Mouse (Mus musculus) heart, embryonic 16.5 days (tissue): ENCODE measurements at regions not wholly inside any gene's neighbourhood (a gene's known extent, or its start where the extent isn't known, plus 50 kb on each side); places are given as distances from the start of the nearest gene placed in this dataset.

Experiments used
- ATAC-seq: fragments of 200-750 bp; cut with Nextera tagmentation; replicated peaks from 2 replicates; pipeline ENCODE4 v1.8.0; 2017; ENCODE audit warnings: moderate number of reproducible peaks; ENCODE audit not compliant: insufficient read depth, low FRiP score; ENCODE audit errors: extremely low read depth
- H3K27ac ChIP-seq: fragments of 300-500 bp; sonication (generic); 2 replicates; pipeline ENCODE4 v1.5.1; 2014; ENCODE audit warnings: mild to moderate bottlenecking, low read length, control low read depth, moderate library complexity
- H3K27me3 ChIP-seq: fragments of 300-500 bp; sonication (generic); 2 replicates; pipeline ENCODE4 v1.6.1; 2014; ENCODE audit warnings: low read length, mixed read lengths; ENCODE audit not compliant: control insufficient read depth, insufficient read depth
- H3K36me3 ChIP-seq: fragments of 300-500 bp; sonication (generic); 2 replicates; pipeline ENCODE4 v1.6.1; 2014; ENCODE audit not compliant: control insufficient read depth, insufficient read depth
- H3K4me1 ChIP-seq: fragments of 300-500 bp; sonication (generic); 2 replicates; pipeline ENCODE4 v1.6.1; 2014; ENCODE audit warnings: low read length, mixed read lengths; ENCODE audit not compliant: control insufficient read depth, insufficient read depth
- H3K4me2 ChIP-seq: fragments of 300-500 bp; sonication (generic); 2 replicates; pipeline ENCODE4 v1.6.1; 2014; ENCODE audit warnings: low read depth, mild to moderate bottlenecking, control low read depth, low read length
- H3K4me3 ChIP-seq: fragments of 300-500 bp; sonication (generic); 2 replicates; pipeline ENCODE4 v1.5.1; 2014; ENCODE audit warnings: mild to moderate bottlenecking, control low read depth, low read length
- H3K9ac ChIP-seq: fragments of 300-500 bp; sonication (generic); 2 replicates; pipeline ENCODE4 v1.6.1; 2014; ENCODE audit warnings: low read length, control low read depth
- H3K9me3 ChIP-seq: fragments of 300-500 bp; sonication (generic); replicated peaks from 2 replicates; pipeline ENCODE4 v1.6.1; 2016; ENCODE audit warnings: low read length; ENCODE audit not compliant: control insufficient read depth
- WGBS: fragments of 180-500 bp; shearing (Covaris S2); extraction: QIAGEN DNeasy Blood & Tissue Kit; methylation state at CpG from one replicate; pipeline ENCODE4 v1.1.7; 2014; 5-methylcytosine and 5-hydroxymethylcytosine counted together

- Histone ChIP-seq H3K4me3 (no peak overlapping the region), H3K36me3 (no peaks in the 10 kb centered on the region), H3K4me2 (no peak overlapping the region), H3K4me1 (no peaks in the 10 kb centered on the region), H3K27ac (no peak overlapping the region), H3K27me3 (no peaks in the 10 kb centered on the region), H3K9ac (no peak overlapping the region), H3K9me3 (no peaks in the 10 kb centered on the region)
- 53% methylated on average over 8 of the region's 8 CpGs for WGBS
- no peak for ATAC-seq
These were observed 138.4 kb upstream of the D7Ertd443e start for GRCm38 (mm10) chr7:134523897-134524296.

DNA sequence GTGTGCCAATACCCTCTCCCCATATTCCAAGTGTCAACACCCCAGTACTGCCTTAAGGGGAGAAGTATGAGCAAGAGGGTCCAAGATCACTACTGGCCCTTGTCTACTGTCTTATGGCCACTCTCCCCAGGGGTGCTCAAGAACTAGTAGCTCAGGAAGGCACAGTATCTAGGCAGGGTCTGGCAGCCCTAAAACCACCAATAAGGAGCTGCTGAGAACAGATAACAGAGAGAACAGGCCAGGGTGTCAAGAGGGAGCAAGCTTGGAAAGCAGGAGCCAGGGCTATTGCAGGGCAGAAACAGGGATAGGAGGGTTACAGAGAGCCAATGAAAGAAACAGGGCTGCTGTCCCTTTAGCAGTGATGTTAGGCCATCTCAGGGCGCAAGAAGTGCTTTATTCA lies 139.6 kb upstream of the D7Ertd443e start:
- no peaks in the 10 kb centered on the region for H3K27me3 ChIP-seq
- no peak overlapping the region for H3K27ac ChIP-seq

GRCm38 (mm10) chr7:134525461-134525860 lies 140.0 kb upstream of the D7Ertd443e start:
- Histone ChIP-seq H3K4me3 (no peak overlapping the region), H3K27ac (no peak overlapping the region), H3K4me1 (no peaks in the 10 kb centered on the region), H3K4me2 (no peak overlapping the region), H3K9me3 (no peaks in the 10 kb centered on the region), H3K36me3 (no peaks in the 10 kb centered on the region), H3K27me3 (no peaks in the 10 kb centered on the region), H3K9ac (no peak overlapping the region)
- no peak for ATAC-seq
- WGBS: 81% methylated on average over 2 of the region's 2 CpGs

More for the DNA sequence above, 139.6 kb upstream of the D7Ertd443e start:
- 84% methylated on average over 1 of the region's 1 CpGs for WGBS
- no peak overlapping the region for H3K9ac ChIP-seq
- no peaks in the 10 kb centered on the region for H3K9me3 ChIP-seq
- H3K4me1 ChIP-seq: no peaks in the 10 kb centered on the region
- no peak overlapping the region for H3K4me2 ChIP-seq
- no peak overlapping the region for H3K4me3 ChIP-seq
- no peaks in the 10 kb centered on the region for H3K36me3 ChIP-seq
- ATAC-seq: no peak

DNA sequence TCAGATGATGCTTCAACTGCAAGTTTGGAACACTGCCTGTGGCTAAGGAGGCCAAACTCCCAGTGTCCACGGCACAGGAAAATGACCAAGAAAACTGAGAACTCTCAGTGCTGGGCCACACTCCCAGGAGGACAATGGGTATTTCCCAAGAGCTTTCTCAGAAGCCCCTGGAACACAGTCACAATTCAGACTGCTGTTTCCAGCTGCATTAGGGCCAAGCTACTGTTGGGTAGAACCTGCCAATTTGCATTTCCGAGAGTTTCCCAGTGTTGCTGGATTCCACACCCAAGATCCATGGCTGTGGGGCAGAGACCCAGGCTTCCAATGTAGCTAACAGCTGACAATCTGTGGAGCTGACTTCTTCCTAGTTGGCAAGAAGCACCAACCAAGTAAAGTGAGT lies 141.9 kb upstream of the D7Ertd443e start:
- Histone ChIP-seq H3K4me2 (no peak overlapping the region), H3K9me3 (no peaks in the 10 kb centered on the region), H3K4me3 (no peak overlapping the region), H3K27ac (no peak overlapping the region), H3K27me3 (no peaks in the 10 kb centered on the region), H3K9ac (no peak overlapping the region), H3K36me3 (no peaks in the 10 kb centered on the region), H3K4me1 (no peaks in the 10 kb centered on the region)
- WGBS: 62% methylated on average over 2 of the region's 2 CpGs
- ATAC-seq: no peak

- H3K9me3 ChIP-seq: no peaks in the 10 kb centered on the region
- H3K36me3 ChIP-seq: no peaks in the 10 kb centered on the region
- no peak for ATAC-seq
- H3K4me1 ChIP-seq: no peaks in the 10 kb centered on the region
- WGBS: 86% methylated on average over 3 of the region's 3 CpGs
- no peaks in the 10 kb centered on the region for H3K27me3 ChIP-seq
- no peak overlapping the region for H3K9ac ChIP-seq
- H3K4me3 ChIP-seq: no peak overlapping the region
- H3K27ac ChIP-seq: no peak overlapping the region
- H3K4me2 ChIP-seq: no peak overlapping the region
These were observed 142.4 kb upstream of the Dock1 start for GRCm38 (mm10) chr7:134528026-134528425.

- H3K36me3 ChIP-seq: no peaks in the 10 kb centered on the region
- no peak for ATAC-seq
- H3K9ac ChIP-seq: no peak overlapping the region
- H3K4me1 ChIP-seq: no peaks in the 10 kb centered on the region
- H3K4me2 ChIP-seq: no peak overlapping the region
- no peak overlapping the region for H3K27ac ChIP-seq
- H3K9me3 ChIP-seq: no peaks in the 10 kb centered on the region
- no peak overlapping the region for H3K4me3 ChIP-seq
- WGBS: 84% methylated on average over 4 of the region's 4 CpGs
- no peaks in the 10 kb centered on the region for H3K27me3 ChIP-seq
These were observed 135.6 kb upstream of the Dock1 start for GRCm38 (mm10) chr7:134534821-134535220.

- ATAC-seq: no peak
- 53% methylated on average over 2 of the region's 2 CpGs for WGBS
- Histone ChIP-seq H3K27ac (no peak overlapping the region), H3K9me3 (no peaks in the 10 kb centered on the region), H3K36me3 (no peaks in the 10 kb centered on the region), H3K4me1 (no peaks in the 10 kb centered on the region), H3K27me3 (no peaks in the 10 kb centered on the region), H3K9ac (no peak overlapping the region), H3K4me3 (no peak overlapping the region), H3K4me2 (no peak overlapping the region)
These were observed 128.8 kb upstream of the Dock1 start for GRCm38 (mm10) chr7:134541699-134542098.

DNA sequence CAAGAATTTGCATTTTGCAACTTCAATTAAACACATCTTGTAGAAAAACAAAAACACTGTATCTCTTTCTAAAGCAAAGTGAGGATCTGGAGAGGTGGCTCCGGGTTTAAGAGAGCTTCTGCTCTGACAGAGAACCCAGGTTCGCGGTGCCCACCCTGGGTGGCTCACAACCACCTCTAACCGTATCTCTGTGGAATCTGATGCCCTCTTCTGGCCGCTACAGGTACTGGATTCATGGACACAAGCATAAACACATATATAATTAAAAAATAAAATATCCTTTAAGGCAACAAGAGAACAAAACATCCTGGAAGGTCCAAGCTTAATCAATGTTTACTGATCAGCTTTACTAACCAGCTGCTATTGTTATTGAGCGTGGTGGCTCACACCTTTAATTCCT lies 124.3 kb upstream of the Dock1 start:
- Histone ChIP-seq H3K9ac (no peak overlapping the region), H3K36me3 (no peaks in the 10 kb centered on the region), H3K27me3 (no peaks in the 10 kb centered on the region), H3K9me3 (no peaks in the 10 kb centered on the region), H3K4me1 (peaks cover 11% of the 10 kb centered on the region), H3K27ac (no peak overlapping the region), H3K4me3 (no peak overlapping the region), H3K4me2 (no peak overlapping the region)
- 79% methylated on average over 6 of the region's 6 CpGs for WGBS
- no peak for ATAC-seq

- no peak overlapping the region for H3K27ac ChIP-seq
- no peaks in the 10 kb centered on the region for H3K27me3 ChIP-seq
- no peak overlapping the region for H3K4me3 ChIP-seq
- no peak overlapping the region for H3K4me2 ChIP-seq
- peaks cover 11% of the 10 kb centered on the region for H3K4me1 ChIP-seq
- H3K9ac ChIP-seq: no peak overlapping the region
- no peaks in the 10 kb centered on the region for H3K9me3 ChIP-seq
- H3K36me3 ChIP-seq: no peaks in the 10 kb centered on the region
- WGBS: 65% methylated on average over 8 of the region's 8 CpGs
- no peak for ATAC-seq
These were observed 121.1 kb upstream of the Dock1 start for GRCm38 (mm10) chr7:134549286-134549919.
